Mouse (Mus musculus): Measurements from ENCODE around the gene Per1. TPM values are rescaled to one million over a fixed set of nuclear protein-coding genes. Genes with fewer than 3 reads are reported as not detected.
A peak's percentile ranks its signal among the peaks of the same experiment; 100 is the strongest.

Gene Per1
- polyA plus RNA-seq, 1 experiment from 2014 or later, result 10.5 TPM

DNA sequence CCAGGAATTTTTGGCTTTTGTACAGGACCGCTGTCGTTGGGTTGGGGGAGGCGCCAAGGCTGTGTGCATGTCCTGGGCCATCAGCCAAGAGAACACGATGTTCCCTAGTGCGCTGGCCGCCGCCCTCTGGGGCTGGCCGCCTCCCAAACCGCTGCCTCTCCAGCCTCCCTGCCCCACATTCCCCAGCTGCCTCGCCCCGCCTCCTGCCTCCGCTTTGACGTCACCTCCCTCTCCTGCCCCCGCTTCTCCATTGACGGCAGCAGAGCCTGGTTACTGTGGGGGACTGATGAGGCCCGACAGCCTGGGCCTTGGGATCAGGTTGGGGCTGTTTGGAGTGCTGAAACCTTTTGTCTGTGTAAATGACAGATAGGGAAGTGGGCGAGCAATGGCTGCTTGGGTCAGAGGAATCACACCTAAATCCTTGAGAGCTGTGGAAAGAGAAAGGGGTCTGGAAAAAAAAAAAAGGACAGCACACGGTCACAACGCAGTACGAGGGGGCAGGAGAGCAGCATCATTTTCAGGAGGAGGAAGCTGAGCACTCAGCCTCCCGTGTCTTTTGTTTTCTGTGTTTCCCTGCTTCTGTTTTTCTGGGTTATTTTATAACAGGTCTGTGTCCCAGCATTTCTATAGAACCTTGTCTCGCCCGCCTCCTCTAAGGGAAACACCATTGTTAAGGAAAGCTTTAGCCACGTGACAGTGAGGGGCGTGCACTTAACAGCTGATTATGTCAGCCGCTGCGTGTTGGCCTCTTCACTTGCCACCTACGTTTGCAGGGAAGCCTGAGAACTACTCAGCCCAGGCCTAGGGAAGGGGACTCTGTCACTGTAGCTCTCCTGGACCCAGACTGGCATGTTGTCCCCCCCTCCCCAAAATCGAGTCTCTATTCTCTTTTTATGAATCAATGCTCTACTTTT lies 2.2 kb downstream of the Per1 start:
- Histone ChIP-seq H3K9me3 (ENCODE audit: control insufficient read depth, low read depth, low read length) (no peaks in the 10 kb centered on the region), H3K9ac (replicated peaks; ENCODE audit: low read depth, low read length) (0 out of 2 replicates have a peak overlapping the region, but pooled peaks have one; percentile 26), H3K27me3 (ENCODE audit: control insufficient read depth, insufficient read depth, low read length) (no peaks in the 10 kb centered on the region), H3K27ac (ENCODE audit: low read length) (peak overlapping the region; percentile 88), H3K4me2 (replicated peaks; ENCODE audit: low read depth, low read length) (peak overlapping the region; percentile 83), H3K4me1 (ENCODE audit: control insufficient read depth, insufficient read depth, low read length) (peaks cover 31% of the 10 kb centered on the region), H3K36me3 (ENCODE audit: control insufficient read depth, insufficient read depth, low read length) (peaks cover 19% of the 10 kb centered on the region), H3K4me3 (ENCODE audit: low read depth, low read length) (peak overlapping the region; percentile 46)
- WGBS, result 2% methylated on average over 28 of the region's 29 CpGs
- ATAC-seq (ENCODE audit: insufficient number of reproducible peaks, insufficient read depth, low FRiP score, low read depth), result peak; percentile 50

DNA sequence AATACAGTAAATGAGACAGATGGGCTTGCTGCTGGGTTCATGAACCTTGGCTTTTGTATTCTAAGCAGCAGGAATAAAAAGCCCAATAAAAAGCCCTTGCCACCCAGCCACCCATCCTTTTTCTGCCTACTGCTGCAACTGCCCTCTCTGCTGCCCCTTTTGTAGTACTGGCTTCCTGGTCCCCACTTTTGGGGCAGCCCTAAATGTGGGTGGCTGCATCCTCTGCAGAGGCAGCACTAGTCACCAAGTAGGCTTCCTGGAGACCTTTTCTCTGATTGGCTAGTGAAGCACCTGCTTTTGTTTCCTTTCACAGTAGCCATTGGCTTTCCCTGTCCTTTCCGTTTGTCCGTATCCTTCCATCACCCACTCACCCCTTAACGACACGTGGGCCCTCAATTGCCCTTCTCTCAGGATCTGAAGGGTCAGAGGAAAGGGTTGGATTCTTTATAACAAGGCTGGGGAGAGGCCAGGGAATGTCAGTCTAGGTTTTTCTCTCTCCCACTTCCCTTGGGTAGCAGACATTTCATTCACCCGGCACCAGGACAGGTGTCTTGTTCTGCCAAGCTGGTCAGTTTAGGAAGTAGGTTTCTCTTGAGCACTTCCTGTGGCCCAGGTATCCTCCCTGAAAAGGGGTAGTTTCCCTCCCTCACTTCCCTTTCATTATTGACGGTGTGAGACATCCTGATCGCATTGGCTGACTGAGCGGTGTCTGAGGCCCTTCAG lies 3.2 kb downstream of the Per1 start:
- H3K27ac ChIP-seq (ENCODE audit: low read length), result peak overlapping the region; percentile 88
- no peaks in the 10 kb centered on the region for H3K27me3 ChIP-seq (ENCODE audit: control insufficient read depth, insufficient read depth, low read length)
- no peaks in the 10 kb centered on the region for H3K9me3 ChIP-seq (ENCODE audit: control insufficient read depth, low read depth, low read length)
- H3K4me3 ChIP-seq (ENCODE audit: low read depth, low read length), result peak overlapping the region; percentile 52
- WGBS, result 27% methylated on average over 8 of the region's 8 CpGs
- H3K36me3 ChIP-seq (ENCODE audit: control insufficient read depth, insufficient read depth, low read length), result peaks cover 25% of the 10 kb centered on the region
- ATAC-seq (ENCODE audit: insufficient number of reproducible peaks, insufficient read depth, low FRiP score, low read depth), result no peak
- H3K4me2 ChIP-seq (replicated peaks; ENCODE audit: low read depth, low read length), result peak overlapping the region; percentile 83
- peaks cover 31% of the 10 kb centered on the region for H3K4me1 ChIP-seq (ENCODE audit: control insufficient read depth, insufficient read depth, low read length)
- H3K9ac ChIP-seq (replicated peaks; ENCODE audit: low read depth, low read length), result no peak overlapping the region

DNA sequence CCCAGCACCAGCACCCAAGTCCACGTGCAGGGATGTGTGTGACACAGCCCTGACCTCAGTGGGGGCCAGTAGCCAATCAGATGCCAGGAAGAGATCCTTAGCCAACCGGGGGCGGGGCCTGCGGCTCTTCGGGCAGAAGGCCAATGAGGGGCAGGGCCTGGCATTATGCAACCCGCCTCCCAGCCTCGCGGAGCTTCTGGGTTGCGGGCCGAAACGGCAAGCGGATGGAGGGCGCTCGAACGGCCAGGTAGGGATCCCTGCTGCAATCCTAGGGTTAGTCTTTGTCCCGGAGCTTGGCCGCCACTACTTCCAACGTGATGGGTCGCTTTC lies 3.7 kb downstream of the Per1 start:
- Histone ChIP-seq H3K9me3 (ENCODE audit: control insufficient read depth, low read depth, low read length) (no peaks in the 10 kb centered on the region), H3K4me1 (ENCODE audit: control insufficient read depth, insufficient read depth, low read length) (peaks cover 31% of the 10 kb centered on the region), H3K27me3 (ENCODE audit: control insufficient read depth, insufficient read depth, low read length) (no peaks in the 10 kb centered on the region), H3K4me3 (ENCODE audit: low read depth, low read length) (peak overlapping the region; percentile 52), H3K36me3 (ENCODE audit: control insufficient read depth, insufficient read depth, low read length) (peaks cover 30% of the 10 kb centered on the region), H3K27ac (ENCODE audit: low read length) (peak overlapping the region; percentile 88), H3K4me2 (replicated peaks; ENCODE audit: low read depth, low read length) (peak overlapping the region; percentile 83), H3K9ac (replicated peaks; ENCODE audit: low read depth, low read length) (peak overlapping the region; percentile 55)
- peak; percentile 16; the same call in 1 of the 2 replicates for ATAC-seq (ENCODE audit: insufficient number of reproducible peaks, insufficient read depth, low FRiP score, low read depth)
- WGBS, result under 1% methylated on average over 19 of the region's 19 CpGs

DNA sequence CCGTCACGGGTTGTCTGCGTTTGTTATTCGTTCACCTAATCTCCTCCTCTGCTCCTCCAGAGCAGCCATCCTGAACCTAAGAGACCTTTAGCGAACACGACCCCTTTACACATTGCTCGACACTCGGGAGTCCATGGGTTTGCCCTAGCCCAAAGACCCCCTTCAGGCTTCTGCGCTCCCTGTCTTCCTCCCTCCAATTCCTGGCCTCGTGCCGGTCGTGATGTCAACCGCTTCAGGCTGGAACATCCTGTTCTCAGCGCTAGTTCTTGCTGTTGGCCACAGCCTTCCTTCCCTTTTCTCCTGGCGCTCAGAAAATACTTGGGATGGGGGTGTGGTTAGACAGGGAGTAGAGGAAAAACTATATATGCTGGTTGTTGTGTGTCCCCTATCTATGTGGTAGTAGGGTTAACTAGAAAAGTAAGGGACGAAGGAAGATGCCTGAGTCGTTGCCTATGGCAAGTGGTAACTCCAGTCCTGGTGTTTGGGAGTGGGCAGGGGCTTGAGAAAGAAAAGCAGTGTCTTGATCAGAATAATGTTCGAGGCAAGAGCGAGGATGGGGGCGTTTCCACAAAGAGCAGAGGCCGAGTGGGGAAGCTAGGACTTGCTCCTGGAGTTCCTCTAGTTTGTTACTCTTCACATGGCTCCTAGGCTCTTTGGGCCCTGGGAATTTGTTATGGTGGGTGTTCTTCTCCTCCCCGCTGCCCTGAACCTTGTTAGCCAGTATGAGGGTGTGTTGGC lies 4.3 kb downstream of the Per1 start:
- WGBS, result 1% methylated on average over 22 of the region's 22 CpGs
- peaks cover 36% of the 10 kb centered on the region for H3K36me3 ChIP-seq (ENCODE audit: control insufficient read depth, insufficient read depth, low read length)
- H3K4me2 ChIP-seq (replicated peaks; ENCODE audit: low read depth, low read length), result peak overlapping the region; percentile 83
- no peaks in the 10 kb centered on the region for H3K9me3 ChIP-seq (ENCODE audit: control insufficient read depth, low read depth, low read length)
- no peaks in the 10 kb centered on the region for H3K27me3 ChIP-seq (ENCODE audit: control insufficient read depth, insufficient read depth, low read length)
- H3K9ac ChIP-seq (replicated peaks; ENCODE audit: low read depth, low read length), result peak overlapping the region; percentile 55
- H3K4me3 ChIP-seq (ENCODE audit: low read depth, low read length), result peak overlapping the region; percentile 52
- ATAC-seq (ENCODE audit: insufficient number of reproducible peaks, insufficient read depth, low FRiP score, low read depth), result no peak
- peaks cover 29% of the 10 kb centered on the region for H3K4me1 ChIP-seq (ENCODE audit: control insufficient read depth, insufficient read depth, low read length)
- H3K27ac ChIP-seq (ENCODE audit: low read length), result peak overlapping the region; percentile 88

DNA sequence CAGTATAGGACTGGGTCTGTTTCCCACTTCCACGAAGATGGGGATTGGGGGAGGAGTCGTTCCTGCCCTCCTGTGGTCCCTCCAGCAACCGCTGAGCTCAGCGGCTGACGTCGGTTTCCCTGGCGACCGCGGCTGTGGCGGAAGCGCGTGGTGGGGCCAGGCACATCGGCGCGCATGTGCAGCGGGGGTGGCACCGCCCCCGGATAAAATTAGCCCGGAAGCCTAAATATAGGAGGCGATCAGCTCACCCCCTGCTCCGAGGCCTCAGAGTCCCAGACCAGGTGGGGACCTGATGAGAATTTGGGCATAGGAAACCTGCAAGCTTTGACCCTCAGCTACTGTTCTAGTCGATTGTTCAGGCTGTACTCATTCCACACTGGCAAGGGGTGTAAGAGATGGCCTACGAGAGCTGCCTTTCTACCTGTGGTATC lies 4.9 kb downstream of the Per1 start:
- Histone ChIP-seq H3K9ac (replicated peaks; ENCODE audit: low read depth, low read length) (peak overlapping the region; percentile 22; the same call in 1 of the 2 replicates), H3K4me3 (ENCODE audit: low read depth, low read length) (peak overlapping the region; percentile 52), H3K36me3 (ENCODE audit: control insufficient read depth, insufficient read depth, low read length) (peaks cover 42% of the 10 kb centered on the region), H3K9me3 (ENCODE audit: control insufficient read depth, low read depth, low read length) (no peaks in the 10 kb centered on the region), H3K4me2 (replicated peaks; ENCODE audit: low read depth, low read length) (peak overlapping the region; percentile 83), H3K27ac (ENCODE audit: low read length) (peak overlapping the region; percentile 88), H3K27me3 (ENCODE audit: control insufficient read depth, insufficient read depth, low read length) (no peaks in the 10 kb centered on the region), H3K4me1 (ENCODE audit: control insufficient read depth, insufficient read depth, low read length) (peaks cover 29% of the 10 kb centered on the region)
- WGBS, result under 1% methylated on average over 23 of the region's 23 CpGs
- ATAC-seq (ENCODE audit: insufficient number of reproducible peaks, insufficient read depth, low FRiP score, low read depth), result peak; percentile 7; the same call in 1 of the 2 replicates

DNA sequence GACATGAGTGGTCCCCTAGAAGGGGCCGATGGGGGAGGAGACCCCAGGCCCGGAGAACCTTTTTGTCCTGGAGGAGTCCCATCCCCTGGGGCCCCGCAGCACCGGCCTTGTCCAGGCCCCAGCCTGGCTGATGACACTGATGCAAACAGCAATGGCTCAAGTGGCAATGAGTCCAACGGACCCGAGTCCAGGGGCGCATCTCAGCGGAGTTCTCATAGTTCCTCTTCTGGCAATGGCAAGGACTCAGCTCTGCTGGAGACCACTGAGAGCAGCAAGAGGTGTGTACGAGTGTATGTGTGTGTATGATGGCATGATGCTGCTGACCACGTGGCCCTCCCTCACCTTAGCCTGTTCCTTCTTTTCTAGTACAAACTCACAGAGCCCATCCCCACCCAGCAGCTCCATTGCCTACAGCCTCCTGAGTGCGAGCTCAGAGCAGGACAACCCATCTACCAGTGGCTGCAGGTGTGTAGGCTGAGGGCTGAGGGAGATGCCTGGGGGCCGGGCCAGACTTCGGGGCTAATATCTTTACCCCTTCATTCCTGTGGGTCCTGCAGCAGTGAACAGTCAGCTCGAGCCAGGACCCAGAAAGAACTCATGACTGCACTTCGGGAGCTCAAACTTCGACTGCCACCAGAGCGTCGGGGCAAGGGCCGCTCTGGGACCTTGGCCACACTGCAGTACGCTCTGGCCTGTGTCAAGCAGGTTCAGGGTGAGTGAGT lies 5.8 kb downstream of the Per1 start:
- 90% methylated on average over 20 of the region's 20 CpGs for WGBS
- Histone ChIP-seq H3K36me3 (ENCODE audit: control insufficient read depth, insufficient read depth, low read length) (peaks cover 48% of the 10 kb centered on the region), H3K9me3 (ENCODE audit: control insufficient read depth, low read depth, low read length) (no peaks in the 10 kb centered on the region), H3K4me2 (replicated peaks; ENCODE audit: low read depth, low read length) (peak overlapping the region; percentile 83), H3K4me3 (ENCODE audit: low read depth, low read length) (peak overlapping the region; percentile 52; the same call in 1 of the 2 replicates), H3K27ac (ENCODE audit: low read length) (no peak overlapping the region), H3K9ac (replicated peaks; ENCODE audit: low read depth, low read length) (no peak overlapping the region), H3K4me1 (ENCODE audit: control insufficient read depth, insufficient read depth, low read length) (peaks cover 29% of the 10 kb centered on the region), H3K27me3 (ENCODE audit: control insufficient read depth, insufficient read depth, low read length) (no peaks in the 10 kb centered on the region)
- ATAC-seq (ENCODE audit: insufficient number of reproducible peaks, insufficient read depth, low FRiP score, low read depth), result no peak

DNA sequence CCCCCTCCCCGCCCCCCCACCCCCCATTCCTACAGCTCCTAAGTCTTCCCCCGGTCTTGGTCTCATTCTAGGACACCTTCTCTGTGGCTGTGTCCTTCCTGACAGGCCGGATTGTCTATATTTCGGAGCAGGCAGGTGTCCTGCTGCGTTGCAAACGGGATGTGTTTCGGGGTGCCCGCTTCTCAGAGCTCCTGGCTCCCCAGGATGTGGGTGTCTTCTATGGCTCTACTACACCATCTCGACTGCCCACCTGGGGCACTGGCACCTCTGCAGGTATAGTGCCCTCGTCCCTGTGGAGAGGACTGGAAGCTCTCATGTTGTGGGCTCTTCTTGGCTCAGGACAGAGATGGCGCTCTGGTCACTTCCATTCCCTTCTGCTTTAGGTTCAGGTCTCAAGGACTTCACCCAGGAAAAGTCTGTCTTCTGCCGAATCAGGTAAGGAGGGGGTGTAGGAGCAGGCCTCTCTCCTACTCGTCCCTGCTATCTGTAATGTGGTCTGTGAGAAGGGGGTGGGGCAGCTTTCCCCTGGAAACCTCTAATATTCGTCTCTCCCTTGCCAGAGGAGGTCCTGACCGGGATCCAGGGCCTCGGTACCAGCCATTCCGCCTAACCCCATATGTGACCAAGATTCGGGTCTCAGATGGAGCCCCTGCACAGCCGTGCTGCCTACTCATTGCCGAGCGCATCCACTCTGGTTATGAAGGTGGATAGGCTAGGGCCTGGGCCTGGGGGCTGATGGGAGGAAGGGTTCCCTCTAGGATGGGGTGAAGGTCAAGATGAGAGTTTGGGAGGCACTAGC lies 6.8 kb downstream of the Per1 start:
- ATAC-seq (ENCODE audit: insufficient number of reproducible peaks, insufficient read depth, low FRiP score, low read depth), result no peak
- Histone ChIP-seq H3K4me2 (replicated peaks; ENCODE audit: low read depth, low read length) (no peak overlapping the region), H3K36me3 (ENCODE audit: control insufficient read depth, insufficient read depth, low read length) (peaks cover 58% of the 10 kb centered on the region), H3K4me3 (ENCODE audit: low read depth, low read length) (no peak overlapping the region), H3K27me3 (ENCODE audit: control insufficient read depth, insufficient read depth, low read length) (no peaks in the 10 kb centered on the region), H3K4me1 (ENCODE audit: control insufficient read depth, insufficient read depth, low read length) (peaks cover 26% of the 10 kb centered on the region), H3K9me3 (ENCODE audit: control insufficient read depth, low read depth, low read length) (no peaks in the 10 kb centered on the region), H3K27ac (ENCODE audit: low read length) (no peak overlapping the region), H3K9ac (replicated peaks; ENCODE audit: low read depth, low read length) (no peak overlapping the region)
- WGBS, result 89% methylated on average over 21 of the region's 21 CpGs
